14 mouse cellular contexts compared by ENCODE assay signal in the genomic region with DNA sequence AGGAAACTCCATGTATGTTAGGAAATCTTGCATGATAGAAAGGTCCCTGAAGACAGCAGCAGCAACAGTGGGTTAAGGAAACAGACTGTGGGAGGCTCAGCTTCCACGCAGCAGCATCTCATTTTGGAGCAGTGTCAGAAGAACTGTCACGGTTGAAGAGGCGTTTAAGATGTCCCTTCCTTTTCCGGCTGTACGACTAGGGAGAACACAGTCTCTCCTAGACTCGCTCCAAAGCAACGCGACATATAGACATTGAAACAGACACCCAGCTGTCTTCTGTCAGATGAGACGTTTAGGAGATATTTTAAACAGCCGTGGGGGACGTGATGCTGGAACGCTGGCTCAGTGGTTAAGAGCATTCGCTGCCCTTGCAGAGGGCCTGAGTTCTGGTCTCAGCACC. TPM values are rescaled to one million over a fixed set of nuclear protein-coding genes. Genes with fewer than 3 reads are reported as not detected.
DNase-seq lines count a peak whose midpoint lies in the region; ATAC-seq and TF ChIP-seq lines count a peak whose summit lies in the region.
"Had no signal": no experiment of that assay in that cellular context is flagged by ENCODE, and none has a peak within 500 bp of the region (broad histone marks: within the 10 kb centered on the region; RNA-seq: fewer than 3 reads in every experiment).

No protein-coding gene starts in this region.

- H3K4me3 ChIP-seq in layer of hippocampus, adult 2 months: no peak overlapping the region
- H3K4me3 ChIP-seq in lung, postnatal 0 days (ENCODE audit: low read depth, low read length): no peak overlapping the region
- H3K4me3 ChIP-seq in cerebellum, adult 2 months (replicated peaks; ENCODE audit: insufficient read depth, low read depth, low read length): no peak overlapping the region
- no peak overlapping the region for H3K4me3 ChIP-seq in hindbrain, embryonic 12.5 days
- H3K4me3 ChIP-seq: embryonic facial prominence, embryonic 15.5 days; forebrain, embryonic 15.5 days; heart, embryonic 10.5 days; megakaryocyte, embryonic 14.5 days had no signal

- intact Hi-C loops in left cerebral cortex, postnatal 36 days (cut with DNase I): no loop called here

- peaks cover 7% of the 10 kb centered on the region; the same call in 1 of the 2 replicates for H3K36me3 ChIP-seq in lung, postnatal 0 days (ENCODE audit: insufficient read depth, low read length)
- H3K36me3 ChIP-seq in hindbrain, embryonic 12.5 days: peaks cover 26% of the 10 kb centered on the region

- peak overlapping the region; percentile 72 for H3K27ac ChIP-seq in layer of hippocampus, adult 2 months
- no peak overlapping the region for H3K27ac ChIP-seq in lung, postnatal 0 days (ENCODE audit: low read length)
- no peak overlapping the region for H3K27ac ChIP-seq in cerebellum, adult 2 months (ENCODE audit: insufficient read depth, low read length)
- no peak overlapping the region for H3K27ac ChIP-seq in hindbrain, embryonic 12.5 days
- H3K27ac ChIP-seq: embryonic facial prominence, embryonic 15.5 days; forebrain, embryonic 15.5 days; heart, embryonic 10.5 days had no signal

- TF ChIP-seq POLR2A in cerebellum, adult 2 months (IDR thresholded peaks at IDR 0.05; ENCODE audit: borderline replicate concordance, insufficient read depth, low read length): no peak

- TF ChIP-seq CTCF in layer of hippocampus, adult 2 months (conservative IDR thresholded peaks at IDR 0.05): no peak
- TF ChIP-seq CTCF in lung, postnatal 0 days (IDR thresholded peaks at IDR 0.05): no peak
- no peak for TF ChIP-seq CTCF in cerebellum, adult 2 months (IDR thresholded peaks at IDR 0.05; ENCODE audit: borderline replicate concordance, insufficient read depth, low read depth, low read length)

- TF ChIP-seq EP300 in lung, postnatal 0 days (IDR thresholded peaks at IDR 0.05): no peak

- ATAC-seq in lung, postnatal 0 days: peak; percentile 65
- no peak for ATAC-seq in hindbrain, embryonic 12.5 days (ENCODE audit: low FRiP score)
- ATAC-seq: forebrain, embryonic 15.5 days had no signal

- H3K4me1 ChIP-seq in lung, postnatal 0 days (ENCODE audit: insufficient read depth, low read depth, low read length): no peaks in the 10 kb centered on the region; the same call in 1 of the 2 replicates
- 0 out of 2 replicates have a peak, but pooled peaks cover 3% of the 10 kb centered on the region for H3K4me1 ChIP-seq in cerebellum, adult 2 months (ENCODE audit: control insufficient read depth, insufficient read depth, low read length)
- no peaks in the 10 kb centered on the region for H3K4me1 ChIP-seq in hindbrain, embryonic 12.5 days
- H3K4me1 ChIP-seq: embryonic facial prominence, embryonic 15.5 days; forebrain, embryonic 15.5 days had no signal

- H3K9ac ChIP-seq in lung, postnatal 0 days (replicated peaks; ENCODE audit: low read depth): no peak overlapping the region
- H3K9ac ChIP-seq in hindbrain, embryonic 12.5 days: no peak overlapping the region
- H3K9ac ChIP-seq: embryonic facial prominence, embryonic 15.5 days; forebrain, embryonic 15.5 days had no signal

- H3K4me2 ChIP-seq in lung, postnatal 0 days (replicated peaks; ENCODE audit: low read depth, low read length): no peak overlapping the region
- H3K4me2 ChIP-seq in hindbrain, embryonic 12.5 days (replicated peaks): no peak overlapping the region
- H3K4me2 ChIP-seq: embryonic facial prominence, embryonic 15.5 days; forebrain, embryonic 15.5 days had no signal

- H3K9me3 ChIP-seq in lung, postnatal 0 days (ENCODE audit: low read length): no peaks in the 10 kb centered on the region
- peaks cover 6% of the 10 kb centered on the region; the same call in 1 of the 2 replicates for H3K9me3 ChIP-seq in hindbrain, embryonic 12.5 days (replicated peaks)
- H3K9me3 ChIP-seq: embryonic facial prominence, embryonic 15.5 days; forebrain, embryonic 15.5 days; heart, embryonic 10.5 days; megakaryocyte, embryonic 14.5 days had no signal

- WGBS in lung, postnatal 0 days: 49% methylated on average over 13 of the region's 13 CpGs
- 50% methylated on average over 13 of the region's 13 CpGs for WGBS in cerebellum, adult 2 months
- 81% methylated on average over 13 of the region's 13 CpGs for WGBS in hindbrain, embryonic 12.5 days

- peak in 1 of 2 experiments; percentile 45 for DNase-seq in layer of hippocampus, adult 2 months (ENCODE audit: low spot score in 2 of 2)
- no peak for DNase-seq in layer of hippocampus, postnatal 10 days (ENCODE audit: low spot score in 2 of 2)
- DNase-seq in lung, postnatal 0 days (ENCODE audit: low spot score): peak; percentile 75
- DNase-seq in lung, adult 18-20 months: no peak
- peak; percentile 47 to 54 for DNase-seq in left cerebral cortex, postnatal 36 days (ENCODE audit: low spot score in 2 of 2)
- no peak for DNase-seq in cerebellum, adult 2 months
- DNase-seq: adrenal gland, postnatal 36 days; gastrocnemius, postnatal 25 days; retina, postnatal 1 day had no signal

- no peaks in the 10 kb centered on the region for H3K27me3 ChIP-seq in lung, postnatal 0 days (replicated peaks; ENCODE audit: insufficient read depth, low read length)
- no peaks in the 10 kb centered on the region for H3K27me3 ChIP-seq in cerebellum, adult 2 months (ENCODE audit: control insufficient read depth, insufficient read depth, low read length)
- H3K27me3 ChIP-seq in hindbrain, embryonic 12.5 days: no peaks in the 10 kb centered on the region
- H3K27me3 ChIP-seq: embryonic facial prominence, embryonic 15.5 days; forebrain, embryonic 15.5 days; megakaryocyte, embryonic 14.5 days had no signal

RNA-seq across cellular contexts. Expression of a gene that starts 12.7 kb away (rescaled TPM):
- total RNA-seq in layer of hippocampus, adult 2 months (2021): 10 to 100 TPM; 52.1 to 55.3 TPM
- 10 to 100 TPM; 49.9 to 55.4 TPM for total RNA-seq in layer of hippocampus, postnatal 10 days (2021)
- polyA plus RNA-seq in lung, postnatal 0 days (2015; fragmentation: Nextera tagmentation; extraction: Ambion mirVana): 1.7 and 1.8 TPM in 2 replicates
- total RNA-seq in left cerebral cortex, postnatal 36 days (2021): 10 to 100 TPM; 75.4 to 76.4 TPM
- polyA plus RNA-seq in cerebellum, adult 2 months (2012; rRNA removed): 41.1 and 41.5 TPM in 2 replicates
- 1.5 and 2.3 TPM in 2 replicates for polyA plus RNA-seq in hindbrain, embryonic 12.5 days (2016; fragmentation: Nextera tagmentation; extraction: Ambion mirVana)

RNA-seq across cellular contexts. Expression of a gene that starts 32.0 kb away (rescaled TPM):
- total RNA-seq in layer of hippocampus, adult 2 months (2021): under 1 TPM in 1 of 2 experiments, not detected in 1; 0.33 TPM
- under 1 TPM; 0.37 to 0.71 TPM for total RNA-seq in layer of hippocampus, postnatal 10 days (2021)
- 25.4 and 32.4 TPM in 2 replicates for polyA plus RNA-seq in lung, postnatal 0 days (2015; fragmentation: Nextera tagmentation; extraction: Ambion mirVana)
- total RNA-seq in left cerebral cortex, postnatal 36 days (2021): under 1 TPM; 0.20 to 0.32 TPM
- 0.71 and 0.82 TPM in 2 replicates for polyA plus RNA-seq in cerebellum, adult 2 months (2012; rRNA removed)
- 0.40 and 0.52 TPM in 2 replicates for polyA plus RNA-seq in hindbrain, embryonic 12.5 days (2016; fragmentation: Nextera tagmentation; extraction: Ambion mirVana)
- polyA plus RNA-seq: forebrain, embryonic 15.5 days had no signal

Comparison
In these comparisons a context has a peak if more than half of its experiments do, and no peak if none do; other contexts are left out.
1. DNase-seq: peak in lung, postnatal 0 days (single experiment) and left cerebral cortex, postnatal 36 days (2 of 2); none in layer of hippocampus, postnatal 10 days (0 of 2), lung, adult 18-20 months (0 of 2) and cerebellum, adult 2 months (0 of 2).